Mouse (Mus musculus) layer of hippocampus, adult 9-11 months (tissue): ENCODE results near the gene Eid2.

Source experiments
- DNase-seq: peaks from one replicate; pipeline ENCODE4 v3.0.0; 2022

Eid2 gene

GRCm38 (mm10) chr7:28294481-28294880 is 26.8 kb downstream of the Eid2 start:
- peak; percentile 54 for DNase-seq

GRCm38 (mm10) chr7:28298837-28299625 is 31.4 kb downstream of the Eid2 start:
- peak; percentile 42 for DNase-seq

DNA sequence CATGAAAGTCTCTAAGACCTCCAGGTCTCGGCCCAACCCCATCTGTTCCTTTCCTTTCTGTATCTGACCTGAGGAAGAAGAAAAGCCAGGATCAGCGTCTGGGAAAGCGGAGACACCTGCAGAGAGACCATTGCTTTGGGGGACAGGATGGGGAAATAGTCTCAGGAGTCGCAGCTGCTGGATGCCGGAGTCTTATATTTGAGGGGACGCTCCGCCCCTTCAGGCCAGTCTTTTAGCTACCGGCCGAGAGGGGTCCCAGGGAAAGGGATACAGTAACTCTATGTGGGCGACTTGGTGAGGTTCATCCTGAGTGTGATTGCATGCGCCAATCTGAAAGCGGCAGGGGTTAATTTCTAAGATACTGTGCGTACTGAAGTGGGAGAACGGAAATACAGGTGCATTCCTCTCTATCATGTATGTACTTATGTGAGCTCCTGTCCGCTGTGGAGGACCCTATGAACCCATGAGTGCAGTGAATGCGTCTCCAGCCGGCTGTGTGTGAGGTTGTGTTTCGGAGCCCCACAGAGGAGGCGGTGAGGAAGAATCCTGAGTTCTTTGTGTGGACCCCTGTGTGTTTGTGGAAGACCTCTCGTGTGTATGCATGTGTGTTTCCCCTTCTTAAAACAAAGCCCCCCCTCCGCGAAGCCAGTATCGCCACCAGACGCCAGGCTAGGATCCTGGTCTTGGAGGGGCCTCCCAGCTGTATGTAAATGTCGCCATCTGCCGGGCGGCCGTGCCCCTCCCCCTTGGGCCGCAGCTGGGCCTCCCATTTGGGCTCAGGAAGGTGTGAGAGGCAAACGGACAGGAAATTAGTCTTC is 34.1 kb downstream of the Eid2 start, which contains the start of gene Dll3:
Gene Dll3, minus strand, starts transcription at position 623 of the 818 bp plus-strand sequence.
- no peak for DNase-seq

DNA sequence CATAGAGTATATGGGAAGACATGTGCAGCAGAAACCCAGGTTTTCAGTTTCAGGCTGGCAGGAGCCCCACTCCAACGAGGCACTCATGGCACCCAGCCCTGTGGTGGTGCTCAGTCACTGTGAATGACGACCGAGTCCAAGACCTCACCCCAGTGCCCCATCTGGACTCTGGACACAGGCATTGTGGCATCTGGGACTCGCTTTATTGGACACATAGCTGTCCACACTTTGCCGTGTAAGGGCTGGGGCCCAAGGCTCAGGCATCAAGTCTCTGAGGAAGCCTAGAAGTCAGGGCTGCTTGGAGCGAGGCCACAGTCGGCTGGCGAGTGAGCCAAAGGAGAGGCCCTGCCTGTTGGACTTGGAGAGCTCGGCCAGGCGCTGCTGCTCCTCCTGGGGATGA is 38.0 kb downstream of the Eid2 start:
- no peak for DNase-seq

DNA sequence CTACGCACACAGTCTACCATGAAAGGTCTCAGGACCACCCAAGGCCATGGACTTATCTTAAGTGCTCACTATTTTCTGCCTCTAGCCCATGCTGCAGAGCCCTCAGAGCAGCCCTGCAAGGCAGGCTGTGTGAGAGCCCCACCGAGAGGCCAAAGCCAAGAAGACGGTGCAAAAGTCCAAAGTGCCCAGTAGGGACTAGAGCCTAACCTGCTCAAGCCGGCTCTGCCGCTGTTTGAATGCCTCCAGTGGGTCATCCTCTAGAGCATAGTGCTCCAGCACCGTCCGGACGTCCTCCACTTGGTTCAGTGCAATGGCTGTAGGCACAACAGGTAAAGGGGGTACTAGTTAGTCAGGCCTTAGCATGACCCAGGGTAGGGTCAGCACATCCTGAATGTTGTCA is 38.5 kb downstream of the Eid2 start:
- no peak for DNase-seq

GRCm38 (mm10) chr7:28309737-28310136 is 42.1 kb downstream of the Eid2 start:
- DNase-seq = no peak

GRCm38 (mm10) chr7:28311151-28311925 is 43.7 kb downstream of the Eid2 start:
- DNase-seq = no peak

DNA sequence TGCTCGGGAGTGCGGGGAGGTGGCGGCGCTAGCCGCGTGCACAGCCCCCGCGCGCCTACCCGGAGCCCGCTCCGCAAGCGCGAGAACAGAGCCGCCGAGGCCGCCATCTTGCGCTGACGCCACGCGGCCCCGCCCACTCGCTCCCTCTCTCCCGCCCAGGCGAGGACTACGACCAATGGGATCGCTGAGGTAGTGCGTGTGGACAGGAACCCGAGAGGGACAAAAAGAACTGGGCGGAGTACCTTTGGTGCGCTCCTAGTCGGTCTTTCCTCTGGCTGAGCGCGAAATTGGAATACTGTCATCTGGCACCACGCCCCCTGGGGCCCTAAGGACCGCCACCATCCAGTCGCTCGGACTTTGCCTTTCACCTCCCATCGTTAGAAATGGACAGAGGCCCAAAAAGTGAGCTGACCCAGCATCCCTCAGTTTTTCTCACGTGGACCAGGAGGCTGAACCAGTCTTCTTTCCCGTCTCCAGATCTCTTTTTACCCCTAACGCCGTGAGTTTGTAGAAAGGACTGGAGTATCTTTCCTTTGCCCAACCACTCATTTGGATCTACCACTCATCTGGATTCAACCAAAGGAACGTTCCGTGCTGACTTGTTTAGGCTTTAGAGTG is 44.4 kb downstream of the Eid2 start, which contains the start of gene Timm50:
Gene Timm50, minus strand, starts transcription at position 147 of the 618 bp plus-strand sequence.
- peak; percentile 97 for DNase-seq

GRCm38 (mm10) chr7:28318036-28318435 is 50.4 kb downstream of the Eid2 start:
- no peak for DNase-seq

- DNase-seq = no peak
These were observed 51.0 kb downstream of the Eid2 start for GRCm38 (mm10) chr7:28318714-28319113.
